Mouse (Mus musculus) kidney, embryonic 16.5 days (tissue): ENCODE measurements around the gene Rab33b. TPM values are rescaled to one million over a fixed set of nuclear protein-coding genes. Genes with fewer than 3 reads are reported as not detected.
"Not testable (repeated sequence)": the region's sequence is repeated elsewhere in the genome, so short reads cannot be mapped to it uniquely, and the experiment has no call there.

Experiments
- ATAC-seq: fragments of 200-750 bp; cut with Nextera tagmentation; 2 replicates; pipeline ENCODE4 v1.8.0; 2017; ENCODE audit warnings: moderate TSS enrichment; ENCODE audit not compliant: low FRiP score, low TSS enrichment
- H3K27ac ChIP-seq: fragments of 300-500 bp; sonication (generic); 2 replicates; pipeline ENCODE4 v1.5.1; 2014; ENCODE audit warnings: low read length
- H3K27me3 ChIP-seq: fragments of 300-500 bp; sonication (generic); 2 replicates; pipeline ENCODE4 v1.6.1; 2014; ENCODE audit warnings: low read length, control low read depth, mixed read lengths; ENCODE audit not compliant: insufficient read depth
- H3K36me3 ChIP-seq: fragments of 300-500 bp; sonication (generic); 2 replicates; pipeline ENCODE4 v1.6.1; 2014; ENCODE audit warnings: low read length, control low read depth, mixed read lengths; ENCODE audit not compliant: insufficient read depth
- H3K4me1 ChIP-seq: fragments of 300-500 bp; sonication (generic); 2 replicates; pipeline ENCODE4 v1.6.1; 2014; ENCODE audit warnings: low read length, control low read depth, mixed read lengths; ENCODE audit not compliant: insufficient read depth
- H3K4me2 ChIP-seq: fragments of 300-500 bp; sonication (generic); replicated peaks from 2 replicates; pipeline ENCODE4 v1.6.1; 2014; ENCODE audit warnings: low read depth, low read length
- H3K4me3 ChIP-seq: fragments of 300-500 bp; sonication (generic); 2 replicates; pipeline ENCODE4 v1.5.1; 2014; ENCODE audit warnings: mild to moderate bottlenecking, low read length
- H3K9ac ChIP-seq: fragments of 300-500 bp; sonication (generic); replicated peaks from 2 replicates; pipeline ENCODE4 v1.6.1; 2014; ENCODE audit warnings: low read length
- H3K9me3 ChIP-seq: fragments of 300-500 bp; sonication (generic); 2 replicates; pipeline ENCODE4 v1.6.1; 2016; ENCODE audit warnings: low read length, control low read depth
- WGBS: fragments of 180-500 bp; shearing (Covaris S2); extraction: QIAGEN DNeasy Blood & Tissue Kit; methylation state at CpG from one replicate; pipeline ENCODE4 v1.1.7; 2014; 5-methylcytosine and 5-hydroxymethylcytosine counted together
- polyA plus RNA-seq: library from polyadenylated mRNA; unstranded; fragments of >200 nt; fragmentation: Nextera tagmentation; extraction: Ambion mirVana; gene quantifications from 2 replicates; pipeline ENCODE4 v1.2.1, GENCODE M21; 2015

Rab33b gene
- polyA plus RNA-seq = 22.5 and 23.2 TPM in 2 replicates

DNA sequence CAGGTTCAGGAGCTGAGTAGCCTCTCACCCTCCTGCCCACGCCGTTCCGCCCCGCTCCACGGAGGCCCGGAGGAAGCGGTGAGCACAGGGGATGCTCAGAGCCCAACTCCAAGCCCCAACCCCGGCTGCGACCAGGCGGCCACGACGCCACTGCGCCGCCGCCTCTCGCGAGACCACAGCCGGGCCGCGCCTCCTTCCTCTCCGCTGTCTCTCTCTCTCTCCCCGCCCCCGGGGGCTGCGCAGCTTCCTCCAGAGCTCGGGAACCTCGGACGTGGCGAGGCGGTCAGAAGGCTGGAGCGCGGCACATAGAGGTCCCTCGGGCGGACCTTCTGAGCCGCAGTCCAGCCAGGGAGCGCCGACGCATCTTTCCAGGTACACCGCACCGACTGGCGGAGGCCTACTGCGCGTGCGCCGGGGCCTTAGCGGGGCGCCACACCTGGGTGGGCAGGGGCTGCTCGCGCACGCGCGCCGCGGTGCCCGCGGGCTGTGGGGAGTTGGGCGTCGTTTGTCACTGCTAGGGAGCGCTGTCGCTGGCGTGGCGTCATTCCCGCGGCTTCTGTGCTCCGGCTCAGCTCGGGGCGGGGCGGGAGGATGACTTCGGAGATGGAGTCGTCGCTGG is at the start of gene Rab33b:
Rab33b (plus strand) TSS at position 180 of the 619 bp plus-strand sequence.
- under 1% methylated on average over 70 of the region's 70 CpGs for WGBS

GRCm38 (mm10) chr3:51434364-51434763 is 49.4 kb upstream of the Rab33b start:
- H3K27me3 ChIP-seq, H3K4me2 ChIP-seq, H3K9me3 ChIP-seq, H3K4me1 ChIP-seq, ATAC-seq, H3K36me3 ChIP-seq, H3K9ac ChIP-seq, H3K4me3 ChIP-seq, H3K27ac ChIP-seq: not testable (repeated sequence)
- WGBS = 85% methylated on average over 5 of the region's 5 CpGs

More for the DNA sequence above, at the start of gene Rab33b:
- peaks cover 18% of the 10 kb centered on the region for H3K4me1 ChIP-seq
- H3K27me3 ChIP-seq = no peaks in the 10 kb centered on the region
- peak within 1 kb of the TSS; percentile 90 for H3K9ac ChIP-seq
- peak within 1 kb of the TSS; percentile 96 for H3K4me2 ChIP-seq
- H3K27ac ChIP-seq = peak within 1 kb of the TSS; percentile 95
- no peaks in the 10 kb centered on the region for H3K9me3 ChIP-seq
- ATAC-seq = peak; percentile 98
- H3K4me3 ChIP-seq = peak within 1 kb of the TSS; percentile 76
- H3K36me3 ChIP-seq = no peaks in the 10 kb centered on the region

GRCm38 (mm10) chr3:51434871-51435595 is 48.7 kb upstream of the Rab33b start:
- no peak overlapping the region for H3K9ac ChIP-seq
- H3K9me3 ChIP-seq = no peaks in the 10 kb centered on the region; the same call in 1 of the 2 replicates
- no peak for ATAC-seq
- H3K4me2 ChIP-seq = no peak overlapping the region
- no peaks in the 10 kb centered on the region for H3K27me3 ChIP-seq
- H3K4me3 ChIP-seq = no peak overlapping the region
- H3K4me1 ChIP-seq = no peaks in the 10 kb centered on the region
- WGBS = 88% methylated on average over 3 of the region's 3 CpGs
- no peak overlapping the region for H3K27ac ChIP-seq
- H3K36me3 ChIP-seq = peaks cover 10% of the 10 kb centered on the region; the same call in 1 of the 2 replicates

GRCm38 (mm10) chr3:51468530-51468929 is 15.2 kb upstream of the Rab33b start:
- no peak overlapping the region for H3K27ac ChIP-seq
- H3K4me3 ChIP-seq = no peak overlapping the region
- H3K9ac ChIP-seq = no peak overlapping the region
- no peak overlapping the region for H3K4me2 ChIP-seq
- no peaks in the 10 kb centered on the region for H3K9me3 ChIP-seq
- H3K4me1 ChIP-seq = no peaks in the 10 kb centered on the region
- H3K36me3 ChIP-seq = peaks cover 59% of the 10 kb centered on the region
- no peaks in the 10 kb centered on the region for H3K27me3 ChIP-seq
- WGBS = 94% methylated on average over 2 of the region's 2 CpGs
- ATAC-seq = no peak

- H3K27me3 ChIP-seq = no peaks in the 10 kb centered on the region
- H3K9ac ChIP-seq = no peak overlapping the region
- H3K4me3 ChIP-seq = no peak overlapping the region
- H3K4me2 ChIP-seq = no peak overlapping the region
- H3K9me3 ChIP-seq = no peaks in the 10 kb centered on the region
- no peak for ATAC-seq
- no peaks in the 10 kb centered on the region for H3K4me1 ChIP-seq
- H3K27ac ChIP-seq = no peak overlapping the region
- WGBS = 70% methylated on average over 4 of the region's 4 CpGs
- peaks cover 24% of the 10 kb centered on the region for H3K36me3 ChIP-seq
Observed at GRCm38 (mm10) chr3:51475706-51476105, 8.0 kb upstream of the Rab33b start.

- no peak overlapping the region for H3K4me2 ChIP-seq
- H3K4me3 ChIP-seq = no peak overlapping the region
- no peaks in the 10 kb centered on the region for H3K9me3 ChIP-seq
- H3K27me3 ChIP-seq = no peaks in the 10 kb centered on the region
- ATAC-seq = no peak
- WGBS = 50% methylated on average over 2 of the region's 2 CpGs
- H3K9ac ChIP-seq = no peak overlapping the region
- no peaks in the 10 kb centered on the region for H3K36me3 ChIP-seq
- no peak overlapping the region for H3K27ac ChIP-seq
- H3K4me1 ChIP-seq = peaks cover 9% of the 10 kb centered on the region
Observed at GRCm38 (mm10) chr3:51479893-51480292, 3.8 kb upstream of the Rab33b start.

DNA sequence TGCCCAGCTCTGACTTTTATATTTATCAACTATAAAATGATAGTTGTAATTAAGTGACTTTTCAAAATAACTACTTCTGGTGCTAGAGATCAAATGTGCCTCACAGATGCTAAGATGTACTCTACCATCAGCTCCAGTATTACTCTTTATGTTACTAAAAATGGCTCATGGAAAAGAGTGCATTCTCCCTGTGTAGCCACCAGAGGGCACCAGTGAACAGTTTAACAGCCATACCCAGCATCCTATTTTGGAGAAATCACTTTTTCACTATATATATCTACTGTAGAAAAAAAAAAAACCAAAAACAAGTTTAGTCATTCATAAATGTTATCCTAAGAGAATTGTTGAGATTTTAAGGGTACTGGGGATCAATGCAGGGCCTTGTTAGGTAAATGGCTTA is 2.7 kb upstream of the Rab33b start:
- Histone ChIP-seq H3K4me3 (no peak overlapping the region), H3K36me3 (no peaks in the 10 kb centered on the region), H3K4me1 (peaks cover 18% of the 10 kb centered on the region), H3K9ac (no peak overlapping the region), H3K9me3 (no peaks in the 10 kb centered on the region), H3K4me2 (no peak overlapping the region), H3K27me3 (no peaks in the 10 kb centered on the region), H3K27ac (no peak overlapping the region)
- ATAC-seq = no peak

DNA sequence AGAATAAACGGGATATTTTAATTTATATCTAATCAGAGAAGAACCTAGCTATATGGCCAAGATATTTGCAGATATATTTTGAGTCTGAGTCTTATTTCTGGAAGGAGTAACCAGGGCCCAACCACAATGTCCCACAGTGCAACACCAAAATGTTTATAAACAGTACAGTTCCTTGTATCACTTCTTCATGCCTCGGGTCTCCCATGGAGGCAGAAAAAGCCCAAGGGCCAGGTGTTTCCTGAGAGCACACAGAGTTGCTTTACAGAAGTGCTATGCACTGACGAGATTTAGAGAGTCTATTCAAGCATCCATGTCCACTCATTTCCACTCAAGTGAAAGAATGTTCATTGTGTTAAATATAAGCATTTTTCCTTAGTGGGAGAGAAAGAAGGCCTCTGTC is 1.8 kb upstream of the Rab33b start:
- H3K4me1 ChIP-seq = peaks cover 18% of the 10 kb centered on the region
- H3K36me3 ChIP-seq = no peaks in the 10 kb centered on the region
- no peaks in the 10 kb centered on the region for H3K27me3 ChIP-seq
- no peaks in the 10 kb centered on the region for H3K9me3 ChIP-seq
- no peak overlapping the region for H3K27ac ChIP-seq
- 64% methylated on average over 3 of the region's 3 CpGs for WGBS
- H3K9ac ChIP-seq = no peak overlapping the region
- H3K4me3 ChIP-seq = no peak overlapping the region
- ATAC-seq = no peak
- no peak overlapping the region for H3K4me2 ChIP-seq

- no peaks in the 10 kb centered on the region for H3K9me3 ChIP-seq
- no peak for ATAC-seq
- no peaks in the 10 kb centered on the region for H3K36me3 ChIP-seq
- H3K4me2 ChIP-seq = peak overlapping the region; percentile 96
- H3K4me1 ChIP-seq = peaks cover 18% of the 10 kb centered on the region
- WGBS = 69% methylated on average over 3 of the region's 3 CpGs
- H3K27me3 ChIP-seq = no peaks in the 10 kb centered on the region
- no peak overlapping the region for H3K27ac ChIP-seq
- peak overlapping the region; percentile 90 for H3K9ac ChIP-seq
- H3K4me3 ChIP-seq = peak overlapping the region; percentile 76
Observed at GRCm38 (mm10) chr3:51482781-51483180, 939 bp upstream of the Rab33b start.

GRCm38 (mm10) chr3:51484370-51484769 is 650 bp downstream of the Rab33b start:
- Histone ChIP-seq H3K27me3 (no peaks in the 10 kb centered on the region), H3K27ac (peak overlapping the region; percentile 95), H3K36me3 (no peaks in the 10 kb centered on the region), H3K4me1 (peaks cover 18% of the 10 kb centered on the region), H3K9ac (peak overlapping the region; percentile 90), H3K4me3 (peak overlapping the region; percentile 76), H3K9me3 (no peaks in the 10 kb centered on the region), H3K4me2 (peak overlapping the region; percentile 96)
- under 1% methylated on average over 33 of the region's 33 CpGs for WGBS
- peak; percentile 49 for ATAC-seq
